Mouse (Mus musculus): Measurements from ENCODE around the gene Ddi2.
"Not testable (repeated sequence)": the region's sequence is repeated elsewhere in the genome, so short reads cannot be mapped to it uniquely, and the experiment has no call there.

Gene Ddi2

DNA sequence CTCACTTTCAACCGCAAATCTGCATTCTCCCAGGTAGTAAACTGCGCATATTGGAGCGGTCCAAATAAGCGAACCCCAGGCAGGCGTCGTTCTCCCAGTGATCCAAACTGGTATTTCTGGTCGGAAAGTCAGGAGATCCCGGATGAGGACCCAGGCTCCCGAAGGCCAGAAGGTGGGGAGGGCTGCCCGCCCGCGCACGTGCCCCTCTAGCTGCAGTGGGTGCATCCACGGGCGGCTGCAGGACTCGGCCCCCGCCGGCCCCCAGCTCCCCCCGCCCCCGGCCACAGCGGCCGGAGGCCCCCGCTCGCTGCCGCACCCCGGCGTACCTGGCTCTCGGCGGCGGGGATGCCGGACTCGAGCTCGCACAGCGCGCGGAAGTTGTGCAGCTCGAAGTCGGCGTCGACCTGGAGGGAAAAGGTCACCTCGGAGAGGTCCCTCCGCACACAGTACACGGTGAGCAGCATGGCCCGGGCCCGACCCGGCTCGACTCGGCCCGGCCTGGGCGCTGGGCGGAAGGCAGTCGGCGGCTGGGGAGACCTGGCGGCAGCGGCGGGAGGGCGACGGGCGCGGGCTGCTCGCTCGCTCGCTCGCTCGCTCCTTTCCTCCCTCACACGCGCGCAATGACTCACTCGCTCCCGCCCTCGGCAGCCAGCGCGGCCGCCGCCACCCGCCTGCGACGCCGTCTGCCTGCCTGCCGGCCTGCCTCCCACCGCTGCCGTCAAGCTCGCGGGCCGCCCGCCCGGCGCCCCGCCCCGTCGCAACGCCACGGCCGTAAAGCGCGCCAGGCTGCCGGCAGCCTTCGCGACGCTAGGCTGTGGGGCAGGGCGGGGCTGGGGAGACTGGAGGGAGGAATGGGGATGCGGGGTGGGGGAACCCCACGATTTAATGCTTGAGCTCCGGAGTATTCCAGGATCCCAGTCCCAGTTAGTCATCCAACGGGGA is at the start of gene Ddi2:
Gene Ddi2, minus strand, starts transcription at position 689 of the 942 bp plus-strand sequence.
- DNase-seq (ENCODE audit: low spot score in 2 of 2): peak; percentile 85 to 91

DNA sequence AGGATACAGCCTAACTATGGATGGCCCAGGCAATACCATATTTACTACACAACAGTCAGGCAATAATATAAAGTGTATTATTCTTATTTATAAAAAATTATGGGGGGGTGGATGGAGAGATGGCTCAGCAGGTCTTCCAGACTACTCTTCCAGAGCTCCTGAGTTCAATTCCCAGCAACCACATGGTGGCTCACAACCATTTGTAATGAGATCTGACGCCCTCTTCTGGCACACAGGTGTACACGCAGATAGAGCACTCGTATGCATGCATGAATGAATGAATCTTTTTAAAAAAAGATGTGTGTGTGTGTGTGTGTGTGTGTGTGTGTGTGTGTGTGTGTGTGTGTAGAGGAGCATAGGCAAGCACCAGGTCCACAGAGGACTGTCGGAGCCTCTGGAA is 49.8 kb upstream of the Ddi2 start:
- not testable (repeated sequence) for DNase-seq (ENCODE audit: low spot score in 2 of 2)

DNA sequence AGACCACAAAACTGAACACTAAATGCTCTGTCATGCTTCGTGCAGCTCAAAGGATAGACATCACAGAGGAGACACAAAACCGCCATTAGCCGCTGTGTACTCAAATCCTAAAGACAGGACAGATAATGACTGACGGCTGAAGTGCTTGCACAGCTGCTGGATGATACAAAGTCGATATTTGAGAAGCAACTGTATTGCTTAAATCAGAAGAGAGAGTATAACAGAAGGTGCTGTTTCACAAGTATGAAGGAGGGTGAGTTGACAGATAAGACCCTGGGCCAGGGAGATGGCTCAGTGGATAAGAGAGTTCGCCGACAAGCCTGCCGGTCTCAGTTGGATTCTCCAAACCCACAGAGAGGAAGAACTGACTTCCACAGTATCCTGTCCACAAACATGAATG is 48.6 kb upstream of the Ddi2 start:
- DNase-seq (ENCODE audit: low spot score in 2 of 2): no peak

DNA sequence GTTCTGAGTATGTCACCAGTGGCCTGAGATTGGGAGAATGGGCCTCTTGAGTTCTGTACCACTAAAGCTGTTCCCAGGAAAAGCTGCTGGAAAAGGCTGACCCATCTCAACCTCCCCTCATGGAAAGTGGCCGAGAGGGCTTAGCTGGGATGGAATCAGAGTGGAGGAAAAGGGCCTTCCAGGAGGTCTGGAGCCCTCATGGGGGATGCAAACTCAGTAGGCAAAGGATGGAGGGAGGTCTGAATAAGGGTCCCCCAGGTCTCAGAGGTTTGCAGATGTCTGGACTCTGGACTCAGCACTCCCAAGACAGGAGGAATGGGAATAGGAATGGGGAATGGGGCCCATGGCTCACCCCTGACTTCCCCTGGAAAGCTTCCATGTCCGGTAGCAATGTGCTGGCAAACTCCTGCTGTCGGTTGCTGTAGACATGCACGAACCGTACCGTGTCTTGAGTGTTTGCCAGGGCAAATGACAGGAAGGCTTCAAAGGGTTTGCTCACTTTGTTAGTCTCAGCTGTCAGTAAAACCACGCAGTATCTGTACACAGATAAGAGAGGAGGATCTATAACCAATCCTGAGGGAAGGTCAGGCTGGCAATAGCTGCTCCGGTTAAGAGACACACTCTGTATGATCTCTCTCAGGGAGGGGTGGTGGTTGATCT is 46.4 kb upstream of the Ddi2 start:
- no peak for DNase-seq (ENCODE audit: low spot score in 2 of 2)

DNA sequence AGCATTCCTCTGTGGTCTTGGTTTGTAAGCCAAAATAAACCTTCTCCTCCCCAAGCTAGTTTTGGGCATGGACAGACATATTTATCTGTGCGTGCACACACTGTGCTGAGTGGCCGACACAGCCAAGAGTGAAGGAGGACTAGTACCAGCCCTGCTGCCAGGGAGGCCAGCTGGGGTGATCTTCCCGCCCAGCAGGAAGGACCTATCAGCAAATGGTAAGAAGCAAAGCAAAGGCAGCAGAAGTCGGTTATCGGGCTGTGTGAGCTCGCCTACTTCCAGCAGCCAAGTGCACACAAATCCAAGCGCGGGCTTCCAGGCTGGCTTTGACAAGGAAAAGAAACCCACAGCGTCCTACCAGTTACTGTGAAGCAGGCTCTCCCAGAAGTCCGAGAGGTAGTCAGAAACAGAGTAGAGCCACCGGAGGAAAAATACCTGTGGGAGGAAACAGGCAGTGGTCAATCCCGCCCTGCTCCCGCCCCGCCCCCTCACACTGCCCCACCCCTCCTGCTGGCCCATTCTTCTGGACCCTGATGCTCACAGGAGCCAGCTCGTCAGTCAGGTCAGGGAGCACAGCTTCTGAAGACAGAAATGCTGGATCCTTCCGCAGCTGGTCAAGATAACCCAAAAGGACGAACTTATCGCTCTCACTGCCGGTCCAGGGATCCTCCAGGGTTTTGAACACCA is 44.3 kb upstream of the Ddi2 start:
- DNase-seq (ENCODE audit: low spot score in 2 of 2): peak in 1 of 2 experiments; percentile 28

DNA sequence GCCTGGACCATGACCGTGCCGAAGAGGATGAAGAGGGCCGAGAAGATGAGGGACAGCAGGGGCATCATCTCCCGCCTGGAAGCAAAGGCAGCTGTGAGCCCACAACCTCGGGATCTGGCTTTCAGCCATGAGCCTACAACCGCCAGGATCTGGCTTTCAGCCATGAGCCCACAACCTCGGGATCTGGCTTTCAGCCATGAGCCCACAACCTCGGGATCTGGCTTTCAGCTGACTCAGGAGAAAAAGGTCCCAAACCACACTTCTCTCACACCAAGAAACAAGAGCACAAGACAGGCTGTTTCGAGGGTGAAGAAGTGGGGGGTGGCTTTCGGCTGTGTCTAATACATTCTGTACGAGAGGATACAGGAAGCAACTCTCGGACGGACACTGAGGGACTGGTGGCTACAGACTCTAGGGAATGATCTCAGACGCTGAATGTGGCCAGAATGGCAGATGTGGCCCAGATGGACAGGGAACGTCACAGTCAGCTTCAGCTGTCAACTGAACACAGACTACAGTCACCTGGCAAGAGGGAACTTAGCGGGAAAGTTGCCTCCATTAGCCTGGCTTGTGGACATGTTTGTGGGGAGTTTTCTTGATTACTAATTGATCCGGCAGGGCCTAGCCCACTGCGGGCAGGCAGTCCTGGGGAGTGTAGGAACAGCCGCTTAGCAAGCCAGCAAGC is 43.6 kb upstream of the Ddi2 start:
- no peak for DNase-seq (ENCODE audit: low spot score in 2 of 2)

DNA sequence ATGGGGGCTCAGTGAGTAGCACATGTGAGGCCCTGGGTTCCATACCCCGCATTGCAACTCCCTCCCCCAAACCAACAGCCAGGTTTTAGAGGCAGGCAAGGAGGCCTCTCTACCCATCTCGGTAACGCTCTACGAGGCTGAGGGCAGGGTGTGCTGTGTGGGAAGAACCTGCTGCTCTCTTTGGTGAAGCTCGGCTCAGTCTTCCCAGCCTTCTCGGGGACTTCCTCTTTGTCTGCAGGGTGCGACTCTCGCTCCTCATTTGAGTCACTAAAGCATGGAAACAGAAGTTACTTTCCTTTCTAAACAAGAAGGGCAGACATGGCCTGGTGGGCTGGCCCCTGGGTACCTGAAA is 43.1 kb upstream of the Ddi2 start:
- peak in 1 of 2 experiments; percentile 26 for DNase-seq (ENCODE audit: low spot score in 2 of 2)

DNA sequence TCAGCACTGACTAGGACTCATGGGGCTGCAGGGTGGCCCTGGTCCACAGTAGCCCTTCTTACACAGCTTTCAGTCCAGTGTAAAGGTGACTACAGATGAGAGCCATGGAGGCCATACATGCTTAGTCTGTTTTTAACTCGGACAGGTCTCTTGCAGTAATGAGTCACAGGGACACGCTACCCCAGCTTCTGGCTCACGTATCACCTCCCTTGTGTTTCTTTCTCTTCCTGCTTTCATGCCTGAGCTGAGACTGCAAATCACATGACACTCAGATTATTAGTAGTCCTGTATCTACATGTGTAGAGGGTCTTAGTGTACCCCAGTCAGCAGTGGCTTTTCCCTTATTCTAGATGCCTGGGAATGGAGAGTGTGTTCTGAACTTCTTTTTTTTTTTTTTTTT is 41.8 kb upstream of the Ddi2 start:
- DNase-seq (ENCODE audit: low spot score in 2 of 2): no peak

DNA sequence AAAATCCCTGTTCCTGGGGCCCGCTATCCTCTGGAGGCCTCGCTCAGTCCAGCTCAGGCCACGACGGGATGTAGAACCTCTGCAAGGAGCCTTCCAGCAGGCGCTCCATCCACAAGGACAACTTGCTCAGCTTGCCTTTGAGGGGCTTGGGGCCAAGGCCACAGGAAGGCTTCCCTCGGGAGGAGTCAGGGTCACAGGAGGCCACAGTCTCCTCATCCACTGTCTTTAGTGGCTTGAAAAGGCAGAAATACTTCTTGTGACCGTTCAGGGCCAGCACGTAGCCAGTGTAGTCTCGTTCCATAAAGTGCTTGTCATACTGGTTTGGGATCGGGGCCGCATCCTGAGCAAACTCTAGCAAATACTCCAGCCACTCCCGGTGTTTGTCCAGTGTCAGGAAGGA is 40.3 kb upstream of the Ddi2 start:
- DNase-seq (ENCODE audit: low spot score in 2 of 2): no peak

DNA sequence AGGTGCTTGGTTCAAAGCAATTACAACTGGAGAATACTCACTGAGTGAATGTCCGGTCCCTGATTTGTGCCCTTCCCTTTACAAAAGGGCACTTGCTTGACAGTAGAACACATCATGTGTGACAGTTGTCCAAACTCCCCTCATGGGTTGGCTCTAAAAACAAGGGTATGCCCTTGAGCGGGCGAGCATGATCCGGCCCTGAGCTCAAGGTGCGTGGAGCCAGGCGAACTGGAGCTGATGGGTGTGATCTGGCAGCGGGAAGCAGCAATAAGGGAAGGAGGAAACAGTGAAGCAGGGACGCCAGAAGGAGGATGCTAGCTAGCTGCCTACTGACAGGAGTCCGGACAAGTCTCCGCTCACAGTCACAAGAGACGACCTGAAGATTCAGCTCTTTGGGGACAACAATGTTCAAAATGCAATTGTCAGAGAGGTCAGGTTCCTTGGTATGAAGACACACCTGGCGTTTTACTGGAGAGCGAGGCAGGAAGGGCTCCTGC is 38.9 kb upstream of the Ddi2 start:
- DNase-seq (ENCODE audit: low spot score in 2 of 2): no peak

DNA sequence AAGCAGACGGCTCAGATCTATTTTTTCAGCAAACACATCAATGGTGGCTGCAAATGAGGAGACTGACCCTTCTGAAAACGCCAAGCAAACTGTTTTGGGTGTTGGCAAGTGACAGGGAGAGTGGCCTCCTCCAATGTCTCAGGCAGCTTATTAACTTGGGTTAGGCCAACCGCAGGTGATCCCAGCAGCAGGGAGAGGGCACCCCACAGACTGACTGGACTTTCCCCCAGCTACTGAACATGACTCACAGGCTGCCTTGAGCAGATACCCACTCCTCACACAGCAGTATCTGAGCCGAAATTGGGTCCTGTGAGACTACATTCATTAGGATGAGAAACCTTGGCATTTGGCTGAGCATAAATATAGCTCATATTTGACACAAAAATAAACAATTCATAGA is 37.7 kb upstream of the Ddi2 start:
- DNase-seq (ENCODE audit: low spot score in 2 of 2): no peak

DNA sequence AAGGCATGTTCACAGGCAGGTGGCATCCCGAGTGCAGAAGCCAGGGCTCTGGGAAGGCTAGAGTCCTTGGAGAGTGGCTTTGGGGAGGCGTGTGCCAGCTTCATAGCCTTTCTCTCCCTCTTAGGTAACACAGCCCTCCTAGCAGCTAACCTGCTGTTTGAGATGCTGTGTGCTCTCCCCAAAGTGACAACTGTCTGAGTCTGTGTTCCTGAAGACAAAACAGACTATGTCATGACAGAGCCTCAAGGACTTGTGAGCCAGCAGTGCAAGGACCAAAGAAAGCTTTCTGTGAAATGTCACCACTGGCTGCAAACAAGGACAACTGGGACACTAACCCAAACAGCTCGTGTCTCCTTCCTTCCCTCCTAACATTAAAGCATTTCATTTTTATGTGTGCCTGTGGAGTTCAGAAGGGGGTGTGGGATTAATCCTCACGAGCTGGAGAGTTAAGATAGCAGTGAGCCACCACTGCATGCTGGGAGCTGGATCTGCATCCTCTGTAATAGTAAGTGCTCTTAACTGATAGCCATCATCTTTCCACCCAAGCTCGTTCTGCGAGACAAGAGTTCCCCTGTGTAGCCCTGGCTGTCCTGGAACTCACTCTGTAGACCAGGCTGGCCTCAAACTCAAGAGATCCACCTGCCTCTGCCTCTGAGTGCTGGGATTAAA is 35.8 kb upstream of the Ddi2 start:
- no peak for DNase-seq (ENCODE audit: low spot score in 2 of 2)

DNA sequence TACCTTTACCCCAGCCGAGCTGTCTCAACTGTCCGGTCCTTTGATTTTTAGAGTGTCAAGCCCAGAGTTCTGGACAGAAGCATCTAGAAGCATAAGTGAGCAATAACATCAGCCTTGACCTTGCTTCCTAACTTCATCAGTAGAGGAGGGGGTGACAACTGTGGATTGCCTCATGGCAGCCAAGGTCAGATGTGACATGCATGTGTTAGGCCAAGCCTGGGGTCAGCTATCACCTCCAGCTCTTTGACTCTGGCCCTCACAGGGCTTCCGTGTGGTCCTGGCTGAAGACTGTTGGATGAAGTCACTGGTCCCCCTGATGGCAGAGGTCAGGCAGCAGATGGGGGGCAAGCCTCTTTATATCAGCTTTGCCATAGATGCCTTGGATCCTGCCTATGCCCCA is 33.9 kb upstream of the Ddi2 start:
- no peak for DNase-seq (ENCODE audit: low spot score in 2 of 2)

DNA sequence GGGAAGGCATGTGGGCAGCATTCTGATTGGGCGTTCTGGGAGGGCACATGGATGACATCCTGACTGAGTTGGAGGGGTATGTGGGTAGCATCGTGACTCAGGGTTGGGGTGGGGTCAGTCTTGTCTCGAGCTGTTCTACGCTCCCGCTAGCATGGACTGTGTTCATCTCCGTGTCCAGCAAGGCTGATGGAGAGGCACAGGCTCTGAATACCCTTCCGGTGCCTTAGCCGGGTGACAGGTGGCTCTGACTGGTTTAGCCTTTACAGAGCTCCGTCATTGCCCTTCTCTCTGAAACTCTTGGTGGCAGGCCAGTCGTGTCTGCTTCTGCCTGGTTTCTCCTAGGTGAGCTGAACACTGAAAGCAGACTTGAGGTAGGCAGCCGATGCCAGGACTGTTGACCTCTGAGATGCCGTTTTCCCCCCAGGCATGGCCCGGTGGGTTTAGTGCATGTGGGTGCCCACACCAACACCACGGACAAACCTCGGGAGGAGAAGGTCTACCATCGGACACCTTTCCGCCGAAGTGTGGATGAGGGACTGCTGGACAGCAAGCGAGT is 32.2 kb upstream of the Ddi2 start:
- DNase-seq (ENCODE audit: low spot score in 2 of 2): no peak

DNA sequence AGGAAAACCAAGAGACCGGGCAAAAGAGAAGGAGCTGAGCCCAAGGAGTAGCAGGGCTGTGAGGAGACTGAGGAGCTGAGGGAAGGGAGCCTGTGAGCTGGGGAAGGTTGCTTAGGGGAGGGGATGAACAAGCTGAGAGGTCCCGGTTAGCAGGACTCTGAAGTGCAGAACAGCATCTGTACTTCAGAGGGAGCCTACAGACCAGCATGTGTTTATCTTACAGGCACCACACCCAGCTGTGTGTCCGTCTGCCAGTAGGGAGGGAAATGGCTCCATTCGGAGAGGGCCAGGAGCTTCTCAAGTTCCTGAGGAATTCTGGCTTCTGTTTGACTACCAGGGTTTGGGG is 28.8 kb upstream of the Ddi2 start:
- peak in 1 of 2 experiments; percentile 13 for DNase-seq (ENCODE audit: low spot score in 2 of 2)

DNA sequence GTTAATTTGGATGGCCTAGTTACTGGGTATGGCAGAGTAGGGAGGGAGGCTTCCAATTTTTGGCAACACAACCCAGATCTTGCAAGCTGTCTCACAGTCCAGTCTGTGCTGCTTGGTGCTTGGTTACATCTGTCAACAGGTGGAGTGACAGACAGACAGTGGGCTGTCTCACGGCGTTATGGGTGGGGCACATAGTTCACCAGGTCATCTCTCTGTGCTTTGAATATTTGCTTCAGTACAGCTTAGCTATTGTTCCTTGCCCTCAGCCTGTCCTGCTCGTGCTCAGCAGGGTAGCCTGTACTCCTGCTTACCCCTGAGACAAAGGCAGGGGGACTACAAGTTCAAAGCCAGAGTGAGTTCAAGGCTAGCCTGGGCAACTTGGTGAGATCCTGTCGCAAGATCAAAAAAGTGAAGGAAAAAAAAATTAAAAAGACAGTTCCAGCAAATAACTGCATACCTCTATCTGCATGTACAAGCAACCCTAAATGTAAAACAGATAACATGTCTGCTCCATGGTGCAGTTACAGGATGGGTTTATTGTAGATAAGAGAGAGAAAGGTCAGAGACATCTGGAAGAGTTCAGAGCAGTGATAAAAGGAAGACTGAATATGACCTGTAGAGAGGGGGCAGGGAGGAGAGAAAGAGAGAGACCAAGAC is 28.3 kb upstream of the Ddi2 start:
- no peak for DNase-seq (ENCODE audit: low spot score in 2 of 2)

DNA sequence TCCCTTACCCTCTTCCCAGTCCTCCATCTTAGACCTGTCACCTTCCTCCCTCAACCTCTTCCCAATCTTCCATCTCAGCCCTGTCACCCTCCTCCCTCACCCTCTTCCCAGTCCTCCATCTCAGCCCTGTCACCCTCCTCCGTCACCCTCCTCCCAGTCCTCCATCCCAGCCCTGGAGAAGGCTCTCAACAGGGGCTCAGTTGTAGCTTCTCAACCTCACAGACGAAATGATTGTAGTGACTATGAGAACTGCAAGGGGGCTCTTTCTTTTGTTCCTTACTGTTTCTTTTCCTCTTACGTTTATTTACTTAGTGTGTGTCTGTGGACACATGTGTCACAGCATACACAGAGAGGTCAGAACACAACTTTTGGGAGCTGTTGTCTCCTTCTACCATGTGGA is 27.6 kb upstream of the Ddi2 start:
- no peak for DNase-seq (ENCODE audit: low spot score in 2 of 2)

DNA sequence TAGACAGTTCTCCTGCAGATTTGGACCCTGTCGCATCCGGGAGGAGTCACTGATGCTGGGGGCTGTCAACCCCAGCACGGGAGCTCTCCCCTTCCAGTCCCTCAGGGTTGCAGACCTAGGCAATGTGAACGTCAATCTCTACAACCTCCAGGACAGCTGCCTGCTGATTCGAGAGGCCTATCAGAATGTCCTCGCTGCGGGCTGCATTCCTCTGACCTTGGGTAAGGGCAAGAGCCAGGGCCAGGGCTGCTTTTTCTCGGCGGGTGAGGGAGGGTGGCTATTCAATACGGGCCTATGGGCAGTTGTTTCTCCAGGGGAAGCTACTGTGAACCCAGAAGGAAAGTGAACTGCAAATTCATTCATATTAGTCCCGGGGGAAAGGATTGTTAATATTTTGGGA is 26.3 kb upstream of the Ddi2 start:
- DNase-seq (ENCODE audit: low spot score in 2 of 2): no peak

DNA sequence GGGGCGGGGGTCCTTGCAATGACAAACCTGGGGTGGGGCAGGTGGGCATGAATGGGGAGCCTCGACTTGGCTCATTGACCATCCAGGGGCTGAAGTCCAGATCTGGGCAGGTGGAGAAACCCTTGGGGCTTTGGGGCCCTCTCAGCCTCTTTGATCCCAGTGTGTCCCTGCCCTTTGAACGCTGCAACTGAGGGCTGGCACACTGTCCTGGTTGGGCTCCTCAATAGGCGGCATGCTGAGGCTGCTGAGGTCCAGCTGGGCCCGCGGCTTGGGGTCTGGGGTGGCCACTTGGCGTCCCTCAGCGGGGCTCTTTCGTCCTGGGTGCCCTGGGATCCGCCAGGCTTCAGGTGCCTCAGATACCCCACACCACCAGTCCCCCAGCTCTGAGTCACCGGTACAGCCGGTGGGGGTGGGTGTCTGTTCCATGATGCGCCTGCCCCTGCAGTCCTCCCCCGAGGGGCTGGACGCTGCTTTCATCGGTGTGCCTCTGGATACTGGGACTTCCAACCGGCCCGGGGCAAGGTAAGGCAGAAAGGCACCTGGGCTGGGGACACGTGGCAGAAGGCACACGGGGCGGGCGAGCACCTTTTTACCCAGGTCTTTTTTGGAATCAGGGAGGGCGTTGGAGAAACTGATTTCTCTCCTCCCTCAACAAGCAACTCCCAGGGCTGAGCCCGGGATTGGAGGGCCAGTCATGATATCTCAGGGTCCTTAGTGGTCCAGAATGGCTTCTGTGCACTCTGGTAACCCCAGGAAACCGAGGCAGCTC is 23.5 kb upstream of the Ddi2 start, which contains the start of gene Agmat:
Gene Agmat, plus strand, starts transcription at position 95 of the 769 bp plus-strand sequence.
- no peak for DNase-seq (ENCODE audit: low spot score in 2 of 2)

DNA sequence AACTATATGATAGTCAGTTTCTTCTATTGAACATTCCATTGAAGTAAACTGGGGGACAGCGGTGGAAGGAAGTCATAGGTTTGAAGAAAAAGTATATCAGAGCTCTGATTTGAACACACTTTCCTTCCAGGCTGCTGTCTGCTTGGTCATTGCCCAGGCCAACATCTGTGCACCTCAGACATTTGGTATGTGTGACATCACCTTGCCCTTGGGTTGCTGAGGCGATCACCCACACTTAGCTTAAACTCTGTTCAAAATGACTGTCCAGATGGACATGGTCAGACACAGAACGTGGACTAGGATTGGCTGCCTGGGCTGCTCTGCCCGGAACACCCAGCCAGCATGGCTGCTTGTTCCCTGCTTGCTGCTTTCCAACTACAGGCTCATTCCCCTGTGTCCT is 19.2 kb upstream of the Ddi2 start:
- DNase-seq (ENCODE audit: low spot score in 2 of 2): no peak
